Mouse (Mus musculus) T-cell, adult 66 days (primary cell): Measurements from ENCODE around the gene Ap3s2. TPM values are rescaled to one million over a fixed set of nuclear protein-coding genes. Genes with fewer than 3 reads are reported as not detected.

Experiments used
- total RNA-seq, 2 experiments: library from RNA; stranded (reverse); gene quantifications; 3 replicates in 1 of 2; 4 replicates in 1 of 2; pipeline ENCODE4 v1.2.4; 2023

Ap3s2 gene
- 10 to 100 TPM; 17.3 to 17.4 TPM for total RNA-seq

GRCm38 (mm10) chr7:79920344-79920983, at the start of gene Ap3s2:
TSS of gene Ap3s2 (minus strand) at chr7:79920649.

GRCm38 (mm10) chr7:79934862-79935510, 14.5 kb upstream of the Ap3s2 start, which contains the start of gene Arpin:
TSS of gene Arpin (minus strand) at chr7:79935359.

GRCm38 (mm10) chr7:79860811-79861210, 59.6 kb downstream of the Ap3s2 start, which contains the start of gene Anpep:
TSS of gene Anpep (minus strand) at chr7:79861059.

Other genes with a start within 250 kb of the Ap3s2 start
- 1 to 10 TPM; 3.2 to 4.7 TPM for gene Kif7, start 204.9 kb downstream of the Ap3s2 start, total RNA-seq
- not detected for gene Plin1, start 187.7 kb downstream of the Ap3s2 start, total RNA-seq
- gene Pex11a, start 177.5 kb downstream of the Ap3s2 start, total RNA-seq = 1 to 10 TPM; 1.2 to 1.3 TPM
- gene Wdr93, start 177.5 kb downstream of the Ap3s2 start, total RNA-seq = not detected
- not detected for gene Mesp1, start 126.9 kb downstream of the Ap3s2 start, total RNA-seq
- under 1 TPM in 1 of 2 experiments, not detected in 1; 0.30 TPM for gene Mesp2, start 109.9 kb downstream of the Ap3s2 start, total RNA-seq
- under 1 TPM in 1 of 2 experiments, not detected in 1; 0.35 TPM for gene Anpep, start 59.6 kb downstream of the Ap3s2 start, total RNA-seq
- gene Arpin, start 14.7 kb upstream of the Ap3s2 start, total RNA-seq = not detected
- 10 to 100 TPM; 27.9 to 35.9 TPM for gene Zfp710, start 104.2 kb upstream of the Ap3s2 start, total RNA-seq
- 10 to 100 TPM; 38.1 to 41.4 TPM for gene Idh2, start 194.7 kb upstream of the Ap3s2 start, total RNA-seq